Mouse (Mus musculus) gastrocnemius, postnatal 14 days (tissue): ENCODE data around the gene Tgm7. TPM values are rescaled to one million over a fixed set of nuclear protein-coding genes. Genes with fewer than 3 reads are reported as not detected.
A peak's percentile ranks its signal among the peaks of the same experiment; 100 is the strongest.
"Not testable (repeated sequence)": the region's sequence is repeated elsewhere in the genome, so short reads cannot be mapped to it uniquely, and the experiment has no call there.

ENCODE experiments used
- DNase-seq: peaks from one replicate; pipeline ENCODE4 v3.0.0; 2021; ENCODE audit warnings: mixed read lengths
- intact Hi-C: fragments of 180-260 bp; cut with DNase I; formaldehyde crosslinking; loops from one replicate; pipeline ENCODE4 v1.15.1; 2025; ENCODE audit warnings: low total_unique reads
- long read RNA-seq, 2 experiments: library from polyadenylated mRNA; stranded (forward); transcript quantifications; one replicate each; pipeline ENCODE4 v2.0.0; 2021
- total RNA-seq, 2 experiments: library from RNA; stranded (reverse); gene quantifications; 2 replicates each; pipeline ENCODE4 v1.2.3; 2021

Gene Tgm7
- not detected for total RNA-seq
- long read RNA-seq, experiment 1 = 0 reads
- long read RNA-seq, experiment 2 = 0 reads

DNA sequence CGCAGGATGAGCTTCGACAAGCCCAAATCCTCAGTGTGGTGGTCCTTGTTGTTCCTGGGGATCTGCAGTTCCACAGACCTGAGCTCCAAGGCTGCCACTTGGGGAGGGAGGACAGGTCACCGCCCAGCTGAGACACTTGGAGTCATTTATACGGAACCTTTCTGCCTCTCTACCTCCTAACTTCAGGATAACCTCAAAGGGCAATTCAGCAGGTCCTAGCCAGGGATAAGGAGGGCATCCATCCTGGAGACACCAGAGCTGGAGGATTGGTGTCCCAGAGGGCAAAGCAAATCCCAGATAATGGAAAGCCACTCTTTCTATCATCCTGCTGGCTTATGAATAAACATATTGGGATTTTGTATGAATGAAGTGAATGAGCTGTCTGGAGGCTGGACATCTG, at the start of gene Tgm7:
Gene Tgm7, minus strand, starts transcription at position 101 of the 400 bp plus-strand sequence.
- intact Hi-C loops = no loop called here

DNA sequence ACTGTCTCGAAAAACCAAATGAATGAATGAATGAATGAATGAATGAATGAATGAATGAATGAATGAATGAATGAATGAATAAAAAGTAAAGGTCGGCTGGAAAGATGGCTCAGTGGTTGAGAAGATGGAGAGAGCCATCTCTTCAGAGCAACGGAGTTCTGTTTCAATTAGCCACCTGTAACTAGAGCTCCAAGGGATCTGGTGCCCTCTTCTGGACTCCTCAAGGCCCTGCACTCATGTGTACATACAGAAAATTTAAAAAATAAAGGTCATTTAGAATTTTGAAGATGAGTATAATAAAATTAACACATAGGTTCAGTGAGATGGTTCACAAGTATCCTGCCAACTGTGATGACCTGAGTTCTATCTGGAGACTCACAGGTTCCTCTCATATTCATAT, 43.5 kb upstream of the Tgm7 start:
- intact Hi-C loops = no loop called here
- no peak for DNase-seq

More for the DNA sequence above, at the start of gene Tgm7:
- no peak for DNase-seq

DNA sequence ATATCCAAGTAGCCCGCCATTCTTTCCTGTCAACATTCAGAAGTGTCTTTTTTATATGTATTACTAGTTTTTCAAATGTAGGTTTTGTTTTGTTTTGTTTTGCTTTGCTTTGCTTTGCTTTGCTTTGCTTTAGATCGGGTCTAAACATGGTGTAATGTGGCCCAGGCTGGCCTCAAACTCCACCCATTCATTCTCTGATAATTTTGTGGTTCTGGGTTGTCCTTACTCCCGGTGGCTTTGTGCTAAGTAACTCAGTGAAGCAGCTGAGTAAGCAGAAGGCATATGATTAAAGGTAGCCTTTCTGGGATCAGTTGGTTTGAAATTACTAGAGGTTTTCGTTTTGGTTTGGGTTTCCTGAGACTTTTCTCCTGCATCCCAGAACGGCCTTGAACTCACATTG, 40.1 kb upstream of the Tgm7 start:
- no peak for DNase-seq

DNA sequence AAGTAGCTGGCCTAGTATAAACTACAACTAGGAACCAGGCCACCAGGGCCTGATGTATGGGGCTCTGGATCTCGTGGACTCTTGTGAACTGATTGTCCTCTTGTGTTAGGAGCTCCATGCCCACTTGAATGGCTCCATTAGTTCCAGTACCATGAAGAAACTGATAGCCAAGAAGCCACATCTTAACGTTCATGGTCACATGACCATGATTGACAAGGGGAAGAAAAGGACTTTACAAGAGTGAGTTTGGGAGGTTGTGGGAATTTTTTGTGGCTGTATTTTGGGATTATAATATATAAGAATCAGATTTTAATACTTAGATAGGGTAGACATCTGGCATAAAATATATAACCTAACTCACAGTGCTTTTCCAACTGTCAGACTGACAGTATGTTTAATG, 32.8 kb upstream of the Tgm7 start:
- intact Hi-C loops = no loop called here

More for the DNA sequence above, 40.1 kb upstream of the Tgm7 start:
- intact Hi-C loops = no loop called here

DNA sequence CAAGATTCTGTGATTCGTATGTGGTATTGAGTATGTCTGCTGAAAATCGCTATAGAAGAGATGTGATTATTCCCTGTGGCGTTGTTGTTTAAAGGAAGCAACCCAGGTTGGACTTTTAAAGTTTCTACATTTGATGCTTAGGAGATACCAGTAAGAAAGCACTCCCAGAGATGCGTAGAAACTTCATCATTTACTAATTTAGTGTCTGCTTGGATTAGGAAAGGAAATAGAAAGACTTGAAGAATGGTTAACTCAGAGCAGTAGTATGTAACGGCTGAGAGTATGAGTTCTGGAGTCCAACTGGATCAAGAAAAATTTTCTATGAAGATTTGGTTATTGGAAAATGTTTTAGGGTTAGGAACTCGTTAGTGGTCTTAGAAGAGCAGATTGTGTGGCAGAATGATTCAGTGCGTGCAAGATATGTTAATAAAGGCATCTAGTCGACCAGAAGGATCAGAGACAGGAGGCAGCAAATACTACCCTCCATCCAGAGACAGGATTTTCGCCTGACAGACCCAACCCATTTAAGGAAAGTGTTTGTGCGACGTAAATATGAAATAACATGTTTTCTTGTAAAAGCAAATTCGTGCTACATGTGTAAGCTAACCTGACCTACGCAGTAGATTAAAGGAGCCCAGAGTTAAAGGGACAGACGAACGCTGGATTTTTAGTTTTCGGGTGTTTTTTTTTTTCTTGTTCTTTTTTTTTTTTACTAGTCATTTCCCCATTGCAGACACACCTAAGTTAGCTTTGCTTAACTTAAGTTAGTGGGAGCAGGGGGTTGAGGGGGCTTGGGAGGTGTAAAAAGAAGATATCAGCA, 31.8 kb upstream of the Tgm7 start:
- intact Hi-C loops = no loop called here
- no peak for DNase-seq

More for the DNA sequence above, 32.8 kb upstream of the Tgm7 start:
- DNase-seq = no peak

DNA sequence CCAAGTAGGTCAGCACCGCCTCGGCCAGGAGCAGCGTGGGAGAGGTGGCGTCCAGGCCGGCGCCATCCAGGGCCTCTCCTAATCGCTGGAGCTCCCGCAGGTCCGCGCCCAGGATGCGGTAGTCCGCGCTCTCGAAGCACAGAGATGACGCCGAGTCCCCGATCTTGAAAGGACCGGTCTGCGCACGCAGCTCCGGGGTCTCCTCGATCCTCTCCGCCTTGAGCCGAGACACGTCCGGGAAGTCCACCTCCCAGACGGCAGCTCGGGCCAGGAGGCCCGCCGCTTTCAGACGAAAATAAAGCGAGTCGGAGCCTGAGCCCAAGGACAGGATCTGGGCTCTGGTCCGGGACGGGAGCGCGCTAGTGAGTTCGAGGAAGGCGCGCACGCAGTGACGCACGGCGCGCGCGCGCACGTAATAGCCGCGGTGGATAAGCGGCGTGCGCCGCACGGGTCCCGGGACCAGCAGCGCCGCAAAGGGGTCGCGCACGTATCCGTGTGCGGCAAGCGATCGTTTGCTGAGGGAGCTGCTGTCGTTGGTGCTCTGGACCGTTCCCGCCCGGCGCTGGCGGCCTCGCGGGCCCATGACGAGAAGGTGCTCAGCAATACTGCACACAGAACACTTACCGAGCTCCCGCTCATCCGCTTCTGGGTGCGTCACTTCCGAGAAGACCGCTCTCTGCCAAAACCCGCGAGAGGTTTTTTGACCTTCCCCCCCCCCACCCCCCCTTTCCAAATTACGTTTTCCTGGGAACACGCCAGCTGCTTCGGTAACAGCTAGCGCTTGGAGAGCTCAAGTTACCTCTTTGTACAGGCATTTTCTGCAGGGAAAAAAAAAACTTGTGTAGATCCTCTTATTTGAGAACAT, 30.7 kb upstream of the Tgm7 start, which contains the start of the genes Adal and Lcmt2:
Gene Adal, plus strand, starts transcription at position 411 of the 865 bp plus-strand sequence.
Gene Lcmt2, minus strand, starts transcription at position 636 of the 865 bp plus-strand sequence.
- peak; percentile 90 for DNase-seq
- intact Hi-C loops = no loop called here

DNA sequence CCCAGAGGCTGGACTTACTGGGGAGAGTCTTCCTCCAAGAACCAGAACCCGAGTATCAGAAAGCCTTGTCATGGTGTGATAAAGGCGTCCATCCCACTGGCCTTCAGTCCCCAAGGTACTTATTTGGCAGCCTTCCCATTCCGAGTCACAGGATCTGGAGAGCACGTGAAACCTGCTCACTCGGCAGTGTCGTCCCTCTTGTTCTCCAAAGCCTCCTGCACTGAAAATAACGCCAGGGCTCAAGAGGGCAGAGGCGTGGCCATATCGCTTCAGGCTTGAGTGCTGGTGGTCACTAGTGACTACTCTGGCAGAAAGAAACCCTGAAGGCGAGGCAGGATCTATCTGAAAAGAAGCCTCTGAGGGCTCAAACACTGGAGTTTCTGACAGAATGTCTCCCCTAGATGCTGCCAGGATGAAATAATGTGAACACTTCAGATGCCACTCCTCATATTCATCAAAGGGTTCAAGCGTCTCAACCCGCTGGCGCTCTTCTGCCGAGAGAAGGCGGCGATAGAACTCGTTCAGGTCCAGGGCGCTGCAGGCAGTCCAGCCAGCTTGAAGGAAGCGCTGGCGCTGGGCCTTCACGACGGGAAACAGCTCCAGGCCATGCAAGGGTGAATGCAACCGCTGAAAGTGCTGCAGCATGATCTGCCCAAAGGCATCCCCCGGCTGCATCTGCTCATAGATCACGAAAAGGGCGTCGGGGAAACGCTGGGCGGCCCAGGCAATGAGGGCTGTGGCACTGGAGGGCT, 29.8 kb upstream of the Tgm7 start:
- intact Hi-C loops = no loop called here
- DNase-seq = peak; percentile 9

DNA sequence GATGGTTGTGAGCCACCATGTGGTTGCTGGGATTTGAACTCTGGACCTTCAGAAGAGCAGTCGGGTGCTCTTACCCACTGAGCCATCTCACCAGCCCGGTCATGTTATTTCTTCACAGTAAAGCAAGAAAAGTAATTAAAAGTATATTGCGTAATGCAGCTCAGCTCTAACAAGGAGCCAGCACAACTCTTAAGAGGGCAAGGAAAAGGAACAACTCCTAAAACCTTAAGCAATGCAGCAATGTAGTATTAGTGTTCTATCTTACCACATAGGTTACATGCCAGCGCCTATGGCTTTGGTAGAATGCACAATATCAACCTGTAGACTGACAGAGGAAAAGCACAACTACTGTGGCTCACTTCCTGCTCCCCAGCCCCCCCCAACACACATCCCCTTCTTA, 27.8 kb upstream of the Tgm7 start:
- intact Hi-C loops = no loop called here
- DNase-seq = no peak

DNA sequence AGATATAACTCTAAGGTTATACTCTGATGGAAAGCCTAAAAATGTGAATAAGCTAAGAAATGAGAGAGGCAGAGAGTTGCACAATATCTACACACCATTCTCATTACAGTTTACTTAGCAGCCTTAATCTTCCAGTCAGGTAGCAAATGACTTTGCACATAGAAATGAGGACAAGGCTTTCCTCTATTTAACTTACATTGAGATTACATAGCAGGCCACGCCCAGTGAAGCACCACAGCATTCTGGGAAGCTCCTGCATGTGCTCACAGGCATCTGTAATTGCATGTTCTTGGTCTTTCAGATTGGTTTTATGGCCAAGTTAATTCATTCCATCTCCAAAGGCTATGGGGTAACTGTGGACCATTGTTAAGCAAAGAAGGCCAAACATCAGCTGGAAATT, 23.2 kb upstream of the Tgm7 start:
- intact Hi-C loops = no loop called here
- DNase-seq = no peak

DNA sequence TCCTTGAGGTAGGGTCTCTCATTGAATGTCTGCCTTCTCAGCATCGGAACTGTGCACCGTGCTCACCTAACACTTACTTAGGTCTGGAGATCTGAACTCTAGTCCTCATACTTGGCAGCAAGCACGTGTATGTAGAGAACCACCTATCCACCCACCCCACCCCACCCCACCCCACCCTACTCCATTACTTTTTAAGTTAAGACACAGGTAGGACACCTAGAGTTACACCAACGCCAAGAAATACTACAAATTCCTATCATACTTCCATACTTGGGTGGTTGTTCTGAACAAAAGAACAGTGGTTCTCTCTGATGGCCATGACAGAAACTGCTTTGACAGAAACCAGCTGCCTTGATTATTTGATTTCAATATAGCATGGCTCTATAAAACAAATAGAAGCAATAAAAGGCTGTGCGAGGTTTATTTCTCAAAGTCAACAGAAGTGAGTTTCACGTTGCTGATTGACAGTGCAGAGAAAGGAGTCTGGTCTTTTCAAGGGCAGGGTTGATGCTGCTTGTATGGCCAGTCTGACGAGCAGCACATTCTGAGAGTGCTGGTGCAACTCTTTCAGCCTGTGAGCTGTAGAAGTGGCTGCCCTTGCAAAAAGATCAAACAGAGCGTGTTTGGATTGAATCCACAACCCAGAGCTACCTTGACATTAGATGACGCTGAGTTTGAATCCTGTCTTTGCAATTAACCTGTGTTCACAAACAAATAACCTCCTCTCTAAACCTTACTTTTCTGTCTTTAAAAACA, 19.4 kb upstream of the Tgm7 start:
- no peak for DNase-seq
- intact Hi-C loops = no loop called here

DNA sequence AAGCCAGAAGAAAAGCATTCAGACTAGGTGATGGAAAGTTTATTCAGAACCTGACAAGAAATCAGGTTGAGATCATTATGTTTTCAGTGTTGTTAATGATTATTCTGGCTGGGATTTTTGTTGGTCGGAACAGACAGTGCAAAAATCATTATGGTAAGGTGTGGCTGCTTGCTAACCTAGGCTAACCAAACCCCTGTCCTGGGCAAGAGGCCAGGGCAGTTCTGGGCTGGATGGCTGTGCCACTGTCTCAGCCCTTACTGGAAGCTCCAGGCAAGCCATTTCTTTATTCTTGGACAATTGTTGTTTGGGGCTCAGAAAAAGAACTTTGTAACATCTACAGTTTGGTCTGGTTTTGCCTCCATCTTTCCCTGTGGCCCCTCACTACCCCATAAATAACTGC, 17.9 kb upstream of the Tgm7 start:
- intact Hi-C loops = no loop called here
- DNase-seq = no peak

DNA sequence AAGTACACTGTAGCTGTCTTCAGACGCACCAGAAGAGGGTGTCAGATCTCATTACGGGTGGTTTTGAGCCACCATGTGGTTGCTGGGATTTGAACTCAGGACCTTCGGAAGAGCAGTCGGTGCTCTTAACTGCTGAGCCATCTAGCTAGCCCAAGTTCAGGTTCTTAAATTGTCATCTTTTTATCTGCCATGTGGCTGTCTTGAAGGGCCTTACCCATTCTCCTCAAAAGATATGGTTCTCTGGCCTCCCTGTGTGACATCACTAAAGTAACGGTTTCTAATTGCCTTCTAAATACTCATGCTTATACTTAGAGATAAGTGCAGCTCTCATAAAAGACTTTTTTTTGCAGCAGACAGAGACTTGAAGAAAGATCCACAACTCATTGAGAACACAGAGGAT, 16.7 kb upstream of the Tgm7 start:
- intact Hi-C loops, DNase-seq: not testable (repeated sequence)

DNA sequence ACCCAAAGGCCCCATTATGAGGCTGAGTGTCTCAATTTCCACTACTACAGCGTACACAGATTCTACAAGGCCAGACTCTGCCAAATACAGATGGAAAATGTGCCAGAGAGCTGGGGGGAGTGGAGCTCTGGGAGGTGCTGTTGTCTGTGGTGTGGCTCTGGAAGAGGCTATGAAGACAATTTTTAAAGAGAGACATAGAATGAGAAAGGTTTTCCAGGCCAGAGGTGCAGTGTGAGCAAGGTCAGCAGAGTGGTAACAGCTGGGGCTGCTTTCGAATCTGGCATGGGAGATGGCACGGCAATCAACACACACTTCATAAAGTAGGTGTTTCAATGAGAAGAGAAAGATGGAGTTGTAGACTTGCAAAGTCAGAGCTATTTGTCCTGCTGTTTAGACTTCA, 9.7 kb upstream of the Tgm7 start:
- intact Hi-C loops = no loop called here
- DNase-seq = no peak

DNA sequence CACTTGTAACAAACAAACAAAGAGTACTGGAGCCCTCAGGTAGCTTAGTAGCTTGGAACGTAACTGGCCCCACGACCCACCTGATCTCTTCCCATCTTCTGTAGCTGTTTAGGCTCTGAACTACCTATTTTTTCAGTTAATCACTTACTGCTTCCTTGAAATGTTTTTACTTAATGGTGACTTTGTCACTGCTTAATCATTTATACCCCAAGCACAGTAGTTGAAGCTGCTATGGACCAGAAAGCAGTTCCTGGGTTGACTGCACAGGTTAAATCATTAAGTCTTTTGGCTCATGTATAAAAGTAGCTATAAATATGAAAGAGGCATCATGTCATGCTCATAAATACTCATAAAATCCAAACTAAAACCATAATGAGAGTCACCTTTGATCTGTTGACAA, 5.8 kb upstream of the Tgm7 start:
- DNase-seq = no peak
- intact Hi-C loops = no loop called here

DNA sequence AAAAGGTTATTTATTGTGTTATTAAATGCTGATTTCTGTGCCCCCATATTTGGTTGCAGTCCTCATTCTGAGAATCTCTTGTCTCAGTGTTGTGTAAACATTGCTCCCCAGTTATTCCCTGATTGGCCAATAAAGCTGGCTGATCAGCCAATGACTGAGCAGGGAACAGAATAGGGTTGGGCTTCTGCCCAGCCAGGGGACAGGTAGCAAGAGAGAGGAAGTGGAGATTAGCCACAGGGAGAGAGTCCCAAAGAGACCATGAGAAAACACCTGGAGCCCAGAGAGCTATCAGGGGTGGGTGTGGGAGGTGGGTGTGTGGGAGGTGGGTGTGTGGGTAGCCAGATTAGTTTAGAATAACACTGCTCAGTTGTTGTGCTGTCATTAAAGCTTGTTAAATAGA, 3.7 kb downstream of the Tgm7 start:
- no peak for DNase-seq
- intact Hi-C loops = no loop called here

DNA sequence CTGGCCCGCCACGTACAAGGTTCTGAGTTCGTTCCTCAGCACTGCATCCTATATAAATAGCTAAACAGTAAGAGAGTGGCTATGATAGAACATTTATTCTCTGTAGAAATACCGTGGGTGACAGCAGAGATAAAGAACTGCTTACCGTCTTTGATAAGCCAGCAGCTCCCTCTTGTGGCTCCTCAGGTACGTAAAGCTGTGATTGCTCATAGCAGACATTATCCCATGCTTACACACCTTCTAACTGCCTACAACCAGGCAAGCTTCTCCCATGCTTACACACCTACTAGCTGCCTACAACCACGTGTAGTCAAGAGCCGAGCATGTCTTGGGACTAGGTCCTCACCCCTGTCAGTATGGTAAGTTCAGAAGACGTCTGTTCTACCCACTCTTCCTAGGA, 7.5 kb downstream of the Tgm7 start:
- intact Hi-C loops = loop anchor here (2.0 kb wide), 1 partner anchor 61 kb away; no protein-coding TSS in a partner anchor
- peak; percentile 36 for DNase-seq

DNA sequence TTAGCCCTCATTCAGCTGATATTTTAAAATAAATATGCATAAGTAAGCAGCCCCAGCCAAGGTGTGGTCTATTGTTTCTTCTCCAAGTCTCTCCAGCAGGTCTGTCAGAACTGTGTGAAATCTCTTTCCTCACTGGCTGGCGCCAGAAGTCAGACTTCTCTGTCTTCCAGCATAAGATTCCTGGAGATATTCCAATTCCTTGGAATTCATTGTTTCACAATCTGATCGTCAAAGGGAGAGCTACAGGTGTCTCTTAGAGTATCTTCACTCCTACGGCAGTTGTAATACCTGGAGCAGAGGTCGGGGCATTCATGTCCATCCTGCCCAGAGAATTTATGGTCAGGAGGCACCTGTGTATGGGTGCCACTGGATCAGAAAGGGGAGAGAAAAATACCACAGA, 19.8 kb downstream of the Tgm7 start:
- DNase-seq = no peak
- intact Hi-C loops = no loop called here

DNA sequence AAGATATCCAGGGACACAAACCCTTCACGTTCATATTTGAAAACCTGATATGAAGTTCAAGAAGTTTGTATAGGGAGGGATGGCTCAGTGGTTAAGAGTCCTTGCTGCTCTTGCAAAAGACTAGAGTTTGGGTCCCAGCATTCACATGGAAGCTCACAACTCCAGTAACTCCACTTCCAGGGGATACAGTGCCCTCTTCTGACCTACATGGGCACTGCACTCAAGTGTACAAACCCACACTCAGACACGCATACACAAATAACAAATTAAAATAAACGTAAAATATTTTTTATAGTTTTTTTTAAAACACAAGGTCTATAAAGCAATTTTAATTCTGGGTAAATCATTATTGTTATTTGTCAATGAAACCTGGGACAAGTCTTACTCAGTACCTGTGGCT, 21.1 kb downstream of the Tgm7 start:
- no peak for DNase-seq

More for the DNA sequence above, 21.1 kb downstream of the Tgm7 start:
- intact Hi-C loops = no loop called here
